Mouse (Mus musculus) cerebellum, adult 18-20 months (tissue): ENCODE data around the gene Scai.
"Not testable (repeated sequence)": the region's sequence is repeated elsewhere in the genome, so short reads cannot be mapped to it uniquely, and the experiment has no call there.

Experiments
- DNase-seq, 2 experiments: peaks; one replicate each; pipeline ENCODE4 v3.0.0; 2021

The Scai gene

GRCm38 (mm10) chr2:39129526-39130326 is 60.8 kb downstream of the Scai start:
- no peak for DNase-seq

GRCm38 (mm10) chr2:39124167-39124566 is 66.4 kb downstream of the Scai start:
- no peak for DNase-seq

- DNase-seq, result no peak
These were observed 69.4 kb downstream of the Scai start for GRCm38 (mm10) chr2:39121137-39121536.

GRCm38 (mm10) chr2:39116583-39116982 is 74.0 kb downstream of the Scai start:
- DNase-seq, result no peak

GRCm38 (mm10) chr2:39114093-39114492 is 76.4 kb downstream of the Scai start:
- no peak for DNase-seq

- no peak for DNase-seq
These were observed 80.0 kb downstream of the Scai start for GRCm38 (mm10) chr2:39110514-39110913.

GRCm38 (mm10) chr2:39109712-39110111 is 80.8 kb downstream of the Scai start:
- not testable (repeated sequence) for DNase-seq

GRCm38 (mm10) chr2:39099951-39100350 is 90.6 kb downstream of the Scai start:
- DNase-seq, result not testable (repeated sequence)

- DNase-seq, result no peak
These were observed 92.5 kb downstream of the Scai start for GRCm38 (mm10) chr2:39097993-39098392.

GRCm38 (mm10) chr2:39091966-39092365 is 98.6 kb downstream of the Scai start:
- no peak for DNase-seq

- no peak for DNase-seq
These were observed 107.8 kb downstream of the Scai start for GRCm38 (mm10) chr2:39082706-39083105.

GRCm38 (mm10) chr2:39070666-39071065 is 119.9 kb downstream of the Scai start:
- no peak for DNase-seq

GRCm38 (mm10) chr2:39069096-39069495 is 121.4 kb downstream of the Scai start:
- DNase-seq, result no peak

- peak; percentile 88 to 93 for DNase-seq
These were observed 125.0 kb downstream of the Scai start, which contains the start of gene Golga1 for GRCm38 (mm10) chr2:39065400-39065987. Golga1 (minus strand) TSS chr2:39065541.

- DNase-seq, result no peak
These were observed 125.7 kb downstream of the Scai start for GRCm38 (mm10) chr2:39064687-39065399.

GRCm38 (mm10) chr2:39048515-39048914 is 142.0 kb downstream of the Scai start:
- no peak for DNase-seq

GRCm38 (mm10) chr2:39040215-39040614 is 150.3 kb downstream of the Scai start:
- DNase-seq, result no peak

- no peak for DNase-seq
These were observed 158.9 kb downstream of the Scai start for GRCm38 (mm10) chr2:39031611-39032010.

- DNase-seq, result no peak
These were observed 170.5 kb downstream of the Scai start for GRCm38 (mm10) chr2:39020004-39020403.

- no peak for DNase-seq
These were observed 174.0 kb downstream of the Scai start for GRCm38 (mm10) chr2:39016581-39016980.
